Mouse (Mus musculus) forebrain, embryonic 11.5 days (tissue): ENCODE results near the gene Klhdc4. TPM values are rescaled to one million over a fixed set of nuclear protein-coding genes. Genes with fewer than 3 reads are reported as not detected.

Source experiments
- ATAC-seq: fragments of 200-750 bp; cut with Nextera tagmentation; replicated peaks from 2 replicates; pipeline ENCODE4 v1.8.0; 2017; ENCODE audit warnings: moderate TSS enrichment; ENCODE audit not compliant: low FRiP score
- DNase-seq: peaks from one replicate; pipeline ENCODE4 v3.0.0-alpha.2; 2017; ENCODE audit warnings: low spot score
- H3K27ac ChIP-seq: fragments of 300-500 bp; sonication (generic); 2 replicates; pipeline ENCODE4 v1.5.1; 2014; ENCODE audit warnings: low read depth, low read length
- H3K27me3 ChIP-seq: fragments of 300-500 bp; sonication (generic); 2 replicates; pipeline ENCODE4 v1.6.1; 2014; ENCODE audit warnings: mild to moderate bottlenecking, low read length, mixed read lengths; ENCODE audit not compliant: control insufficient read depth, insufficient read depth
- H3K36me3 ChIP-seq: fragments of 300-500 bp; sonication (generic); 2 replicates; pipeline ENCODE4 v1.6.1; 2014; ENCODE audit warnings: mild to moderate bottlenecking, low read length, moderate library complexity, mixed read lengths; ENCODE audit not compliant: control insufficient read depth, insufficient read depth
- H3K4me1 ChIP-seq: fragments of 300-500 bp; sonication (generic); replicated peaks from 2 replicates; pipeline ENCODE4 v1.6.1; 2014; ENCODE audit warnings: low read length, mixed read lengths; ENCODE audit not compliant: control insufficient read depth, insufficient read depth
- H3K4me2 ChIP-seq: fragments of 300-500 bp; sonication (generic); 2 replicates; pipeline ENCODE4 v1.6.1; 2014; ENCODE audit warnings: low read depth, mild to moderate bottlenecking, low read length, moderate library complexity, mixed read lengths; ENCODE audit not compliant: severe bottlenecking
- H3K4me3 ChIP-seq: fragments of 300-500 bp; sonication (generic); 2 replicates; pipeline ENCODE4 v1.5.1; 2014; ENCODE audit warnings: low read depth, low read length
- H3K9ac ChIP-seq: fragments of 300-500 bp; sonication (generic); 2 replicates; pipeline ENCODE4 v1.6.1; 2014; ENCODE audit warnings: low read length
- H3K9me3 ChIP-seq: fragments of 300-500 bp; sonication (generic); 2 replicates; pipeline ENCODE4 v1.6.1; 2016; ENCODE audit warnings: low read length, mixed read lengths; ENCODE audit not compliant: control insufficient read depth
- WGBS: fragments of 180-500 bp; shearing (Covaris S2); extraction: QIAGEN DNeasy Blood & Tissue Kit; methylation state at CpG from one replicate; pipeline ENCODE4 v1.1.7; 2014; 5-methylcytosine and 5-hydroxymethylcytosine counted together
- polyA plus RNA-seq: library from polyadenylated mRNA; unstranded; fragments of >200 nt; fragmentation: Nextera tagmentation; extraction: Ambion mirVana; gene quantifications from 2 replicates; pipeline ENCODE4 v1.2.1, GENCODE M21; 2014

Klhdc4 gene
- polyA plus RNA-seq, 1 experiment from 2014 or later, result 55.4 TPM

DNA sequence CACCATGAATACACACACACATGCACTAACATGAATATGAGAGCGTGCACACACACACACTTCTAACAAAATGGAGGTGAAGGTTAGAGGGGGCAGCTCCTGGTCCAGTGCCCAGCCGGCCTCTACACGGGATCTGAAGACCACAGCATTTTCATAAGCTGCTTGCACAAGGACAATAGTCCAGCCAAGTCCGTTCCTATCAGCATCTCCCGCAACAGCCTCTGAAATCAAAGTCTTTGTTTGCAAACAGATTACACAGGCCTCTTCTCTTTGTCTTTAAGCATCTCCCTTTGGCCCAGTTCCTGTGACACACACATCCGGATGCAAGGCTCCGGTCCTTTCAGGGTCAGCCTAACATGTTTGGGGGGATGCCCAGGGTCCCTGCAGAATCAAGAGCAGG, 39.5 kb upstream of the Klhdc4 start:
- no peaks in the 10 kb centered on the region for H3K9me3 ChIP-seq
- no peaks in the 10 kb centered on the region for H3K36me3 ChIP-seq
- ATAC-seq (no peak), DNase-seq (no peak)
- no peak overlapping the region for H3K9ac ChIP-seq
- WGBS, result 81% methylated on average over 7 of the region's 7 CpGs
- H3K4me1 ChIP-seq, result 0 out of 2 replicates have a peak, but pooled peaks cover 4% of the 10 kb centered on the region
- no peaks in the 10 kb centered on the region for H3K27me3 ChIP-seq
- H3K27ac ChIP-seq, result no peak overlapping the region
- H3K4me2 ChIP-seq, result no peak overlapping the region
- H3K4me3 ChIP-seq, result no peak overlapping the region

DNA sequence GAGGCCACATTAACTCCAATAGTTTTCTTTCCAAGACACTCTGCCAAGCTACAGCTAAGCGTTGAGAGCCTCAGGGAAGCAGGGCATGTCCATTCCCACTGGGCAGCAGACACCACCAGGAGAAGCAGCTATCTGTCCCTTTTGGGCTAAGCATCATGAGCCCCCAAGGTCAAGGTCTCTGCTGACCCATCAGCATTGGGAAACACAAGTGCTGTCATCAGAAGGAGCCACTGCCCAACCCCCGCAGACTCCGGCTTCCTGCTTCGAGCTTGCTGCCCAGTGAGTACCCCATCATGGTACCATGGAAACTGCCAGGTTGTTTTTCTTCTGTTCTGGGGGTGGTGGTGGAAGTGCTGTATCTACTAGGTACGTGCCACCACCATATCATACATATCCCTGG, 38.8 kb upstream of the Klhdc4 start:
- Histone ChIP-seq H3K4me1 (0 out of 2 replicates have a peak, but pooled peaks cover 4% of the 10 kb centered on the region), H3K27ac (no peak overlapping the region), H3K9me3 (no peaks in the 10 kb centered on the region), H3K4me2 (no peak overlapping the region), H3K27me3 (no peaks in the 10 kb centered on the region), H3K4me3 (no peak overlapping the region), H3K9ac (no peak overlapping the region), H3K36me3 (no peaks in the 10 kb centered on the region)
- no peak for ATAC-seq
- 89% methylated on average over 5 of the region's 5 CpGs for WGBS
- DNase-seq, result no peak

DNA sequence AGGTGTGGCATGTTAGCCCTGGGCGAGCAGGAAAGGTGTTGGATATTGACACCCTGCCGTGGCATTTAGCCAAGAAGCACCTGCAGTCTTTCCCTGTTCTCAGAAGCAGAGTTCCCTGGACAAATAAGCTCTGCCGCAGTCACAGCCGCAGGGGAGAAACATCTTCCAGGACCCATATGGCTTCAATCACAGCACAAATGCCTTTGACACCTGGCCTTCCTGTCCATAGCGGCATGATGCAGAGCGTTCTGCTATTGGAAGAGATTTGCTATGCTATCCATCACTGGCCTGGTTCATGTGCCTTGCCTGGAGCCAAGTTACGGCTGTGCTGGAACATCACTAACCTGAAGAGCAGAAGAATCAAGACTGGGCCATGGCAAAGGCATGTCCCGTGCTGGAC, 36.0 kb upstream of the Klhdc4 start:
- no peaks in the 10 kb centered on the region for H3K27me3 ChIP-seq
- ATAC-seq (no peak), DNase-seq (no peak)
- no peak overlapping the region for H3K4me3 ChIP-seq
- H3K36me3 ChIP-seq, result no peaks in the 10 kb centered on the region
- WGBS, result 80% methylated on average over 8 of the region's 8 CpGs
- H3K9ac ChIP-seq, result no peak overlapping the region
- H3K4me1 ChIP-seq, result no peaks in the 10 kb centered on the region
- H3K4me2 ChIP-seq, result no peak overlapping the region
- H3K27ac ChIP-seq, result no peak overlapping the region
- H3K9me3 ChIP-seq, result no peaks in the 10 kb centered on the region

DNA sequence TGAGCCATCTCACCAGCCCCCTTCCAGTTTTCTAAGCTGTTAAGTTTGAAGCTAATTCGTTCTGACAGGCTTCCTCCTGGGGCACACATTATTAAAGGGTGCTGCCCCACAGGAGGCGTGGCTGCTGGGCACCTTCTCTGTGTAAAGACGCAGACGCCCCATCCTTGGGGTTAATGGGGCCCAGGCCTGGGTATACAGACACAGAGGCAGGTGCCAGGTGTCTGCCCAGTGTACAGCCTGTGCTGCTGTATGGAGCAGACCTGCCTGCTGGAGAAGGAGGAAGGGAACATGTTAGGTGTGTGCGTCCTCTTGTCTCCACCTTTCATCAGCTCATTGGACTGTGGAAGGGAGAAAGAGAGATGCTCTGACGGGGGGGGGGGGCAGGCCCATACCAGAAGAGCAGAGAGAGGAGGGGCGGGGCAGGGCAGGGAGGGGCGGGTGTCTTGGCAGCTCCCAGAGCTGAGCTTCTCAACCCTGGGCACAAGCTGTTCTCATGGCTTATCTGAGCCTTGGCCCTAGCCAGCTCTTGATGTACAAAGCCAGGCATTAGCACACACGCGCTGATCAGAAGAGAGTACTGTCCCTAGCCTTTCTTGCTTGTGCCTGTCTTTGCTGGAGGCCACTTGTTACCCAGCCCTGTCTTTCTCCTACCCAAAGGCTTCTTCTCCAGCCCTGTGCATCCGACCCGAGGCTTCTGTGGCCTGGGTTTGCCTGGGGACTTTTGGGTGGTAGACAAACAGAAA, 32.6 kb upstream of the Klhdc4 start:
- no peaks in the 10 kb centered on the region for H3K36me3 ChIP-seq
- H3K4me1 ChIP-seq, result no peaks in the 10 kb centered on the region
- 83% methylated on average over 10 of the region's 12 CpGs for WGBS
- H3K9me3 ChIP-seq, result no peaks in the 10 kb centered on the region
- H3K9ac ChIP-seq, result no peak overlapping the region
- H3K27ac ChIP-seq, result no peak overlapping the region
- DNase-seq (no peak), ATAC-seq (no peak)
- H3K4me3 ChIP-seq, result no peak overlapping the region
- H3K4me2 ChIP-seq, result no peak overlapping the region
- no peaks in the 10 kb centered on the region for H3K27me3 ChIP-seq

DNA sequence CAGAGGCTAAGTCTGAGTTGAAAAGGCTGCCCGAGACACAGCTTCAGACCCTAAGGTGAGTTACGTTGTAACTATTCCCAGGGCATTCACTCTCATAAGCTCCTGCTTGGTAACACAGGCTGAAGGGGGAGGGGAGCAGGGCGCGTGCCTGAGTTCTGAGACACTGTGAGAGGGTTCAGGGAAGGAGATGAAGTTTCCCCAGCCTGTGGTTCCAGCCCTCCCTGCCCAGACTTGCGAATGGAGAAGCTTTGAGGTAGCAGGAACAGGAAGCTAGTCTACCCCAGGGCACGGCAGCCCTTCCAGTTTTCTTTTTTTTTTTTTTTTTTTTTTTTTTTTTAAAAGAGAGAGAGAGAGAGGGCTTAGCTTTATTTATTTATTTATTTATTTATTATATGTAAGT, 31.9 kb upstream of the Klhdc4 start:
- no peak for DNase-seq
- WGBS, result 63% methylated on average over 6 of the region's 6 CpGs
- Histone ChIP-seq H3K4me2 (no peak overlapping the region), H3K27me3 (no peaks in the 10 kb centered on the region), H3K4me3 (no peak overlapping the region), H3K9me3 (no peaks in the 10 kb centered on the region), H3K36me3 (no peaks in the 10 kb centered on the region), H3K27ac (no peak overlapping the region), H3K9ac (no peak overlapping the region), H3K4me1 (no peaks in the 10 kb centered on the region)
- no peak for ATAC-seq

DNA sequence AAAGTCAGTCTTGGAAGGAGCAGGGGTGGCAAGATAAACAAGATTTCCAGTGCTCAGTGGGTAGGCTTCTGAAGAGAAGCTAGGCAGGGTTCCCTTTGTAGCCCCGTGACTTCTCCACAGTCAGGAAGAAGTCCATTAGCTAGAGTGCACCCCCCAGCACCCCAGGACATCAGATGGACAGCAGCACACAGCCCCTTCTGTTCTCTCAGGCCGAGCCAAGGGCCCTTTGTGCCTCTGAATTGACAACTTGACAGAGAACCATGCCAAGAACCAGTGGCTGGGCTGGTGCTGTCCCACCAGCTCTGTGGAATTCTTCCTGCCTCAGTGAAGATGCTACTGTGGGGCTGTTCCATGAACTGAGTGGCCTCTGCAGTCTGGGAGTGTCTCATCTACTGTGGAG, 28.4 kb upstream of the Klhdc4 start:
- H3K27ac ChIP-seq, result no peak overlapping the region
- H3K36me3 ChIP-seq, result no peaks in the 10 kb centered on the region
- H3K4me1 ChIP-seq, result no peaks in the 10 kb centered on the region
- H3K4me3 ChIP-seq, result no peak overlapping the region
- DNase-seq (no peak), ATAC-seq (no peak)
- no peaks in the 10 kb centered on the region for H3K27me3 ChIP-seq
- WGBS, result 50% methylated on average over 2 of the region's 2 CpGs
- H3K9me3 ChIP-seq, result no peaks in the 10 kb centered on the region
- no peak overlapping the region for H3K4me2 ChIP-seq
- H3K9ac ChIP-seq, result no peak overlapping the region

DNA sequence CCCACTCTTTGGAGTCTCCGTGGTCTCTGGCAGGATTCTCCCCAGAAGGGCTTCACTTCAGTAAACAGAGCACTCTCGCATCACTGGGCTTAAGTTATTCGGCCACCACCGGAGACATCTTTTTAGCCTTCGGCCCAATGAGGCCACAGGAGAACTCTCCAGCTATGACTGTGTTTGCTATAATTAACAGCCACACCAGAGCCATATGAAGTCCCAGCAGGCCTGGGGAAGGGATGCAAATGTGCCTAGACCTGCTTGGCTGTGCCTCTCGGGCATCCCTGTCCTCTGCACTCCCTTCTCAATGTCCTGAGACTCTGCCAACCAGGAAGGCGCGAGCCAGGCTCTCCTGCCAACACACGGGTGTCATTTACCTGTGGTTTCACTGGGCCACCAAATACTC, 28.0 kb upstream of the Klhdc4 start:
- Histone ChIP-seq H3K4me2 (no peak overlapping the region), H3K4me1 (no peaks in the 10 kb centered on the region), H3K27ac (no peak overlapping the region), H3K27me3 (no peaks in the 10 kb centered on the region), H3K4me3 (no peak overlapping the region), H3K9me3 (no peaks in the 10 kb centered on the region), H3K9ac (no peak overlapping the region), H3K36me3 (no peaks in the 10 kb centered on the region)
- no peak for ATAC-seq
- WGBS, result 62% methylated on average over 9 of the region's 9 CpGs
- no peak for DNase-seq

DNA sequence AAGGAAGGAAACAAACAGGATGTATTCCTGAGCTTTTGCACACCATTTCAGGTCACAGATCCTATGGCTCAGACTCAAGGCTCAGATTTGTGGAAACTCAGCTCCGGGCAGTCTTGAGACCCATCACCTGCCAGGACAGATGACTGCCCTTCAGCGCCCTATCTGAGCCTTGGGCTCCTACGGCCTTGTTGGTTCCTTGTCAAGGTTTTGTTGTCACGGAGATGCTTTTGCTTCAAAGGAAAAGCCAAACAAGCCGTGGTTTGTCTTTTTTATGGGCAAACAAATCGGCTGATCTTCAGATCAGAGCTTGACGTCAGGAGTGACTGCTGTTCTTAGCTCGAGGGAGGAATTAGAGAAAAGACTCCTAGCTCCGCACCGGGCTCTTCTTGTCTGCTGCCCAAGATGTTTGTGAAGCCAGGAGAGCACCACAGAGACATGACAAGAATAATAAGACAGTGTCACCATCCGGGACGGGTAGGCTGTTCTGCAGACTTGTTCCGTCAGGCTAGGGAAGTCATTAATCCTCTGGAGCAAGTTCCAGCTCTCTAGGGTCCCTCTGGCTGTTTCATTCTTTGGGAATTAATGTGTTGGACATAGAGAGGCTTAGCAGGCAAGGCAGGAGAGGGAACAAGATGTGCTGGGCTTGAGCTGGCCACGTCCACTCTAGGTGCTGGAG, 26.8 kb upstream of the Klhdc4 start:
- no peak for ATAC-seq
- Histone ChIP-seq H3K9ac (no peak overlapping the region), H3K4me2 (no peak overlapping the region), H3K4me1 (peaks cover 4% of the 10 kb centered on the region), H3K27me3 (no peaks in the 10 kb centered on the region), H3K27ac (no peak overlapping the region), H3K36me3 (no peaks in the 10 kb centered on the region), H3K9me3 (no peaks in the 10 kb centered on the region), H3K4me3 (no peak overlapping the region)
- 90% methylated on average over 14 of the region's 14 CpGs for WGBS
- DNase-seq, result no peak

DNA sequence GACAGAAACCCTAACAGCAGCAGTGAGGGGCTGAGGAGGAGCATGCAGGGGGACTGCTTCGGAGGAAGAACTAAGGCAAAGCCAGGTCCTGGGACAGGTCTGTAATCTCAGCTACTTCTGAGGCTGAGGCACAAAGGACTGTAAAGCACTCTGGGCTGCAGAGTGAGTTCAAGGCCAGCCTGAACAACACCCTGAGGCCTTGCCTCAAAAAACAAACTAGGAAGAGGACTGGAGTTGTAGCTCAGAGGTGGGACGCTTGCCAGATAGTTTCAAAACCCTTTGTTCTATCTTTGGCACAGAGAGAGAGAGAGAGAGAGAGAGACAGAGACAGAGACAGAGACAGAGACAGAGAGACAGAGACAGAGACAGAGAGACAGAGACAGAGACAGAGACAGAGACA, 24.2 kb upstream of the Klhdc4 start:
- H3K27me3 ChIP-seq, result no peaks in the 10 kb centered on the region
- no peaks in the 10 kb centered on the region for H3K36me3 ChIP-seq
- H3K27ac ChIP-seq, result no peak overlapping the region
- no peak overlapping the region for H3K9ac ChIP-seq
- ATAC-seq (no peak), DNase-seq (no peak)
- no peak overlapping the region for H3K4me3 ChIP-seq
- H3K4me2 ChIP-seq, result no peak overlapping the region
- peaks cover 6% of the 10 kb centered on the region for H3K4me1 ChIP-seq
- WGBS, result 92% methylated on average over 2 of the region's 2 CpGs
- no peaks in the 10 kb centered on the region for H3K9me3 ChIP-seq
